Mouse (Mus musculus): ENCODE measurements around the gene Ccdc144b. TPM values are rescaled to one million over a fixed set of nuclear protein-coding genes. Genes with fewer than 3 reads are reported as not detected.

Ccdc144b gene
- total and polyA plus RNA-seq, 3 experiments: 0.04 TPM; not detected in 2

- H3K27ac ChIP-seq: no peak overlapping the region
- intact Hi-C loops (cut with DNase I): loop anchor here (5.0 kb wide), 1 partner anchor 91 kb away; no protein-coding TSS in a partner anchor
- 92% methylated on average over 12 of the region's 12 CpGs for WGBS
- H3K4me1 ChIP-seq (ENCODE audit: control insufficient read depth, insufficient read depth, low read length): no peaks in the 10 kb centered on the region
- no peaks in the 10 kb centered on the region for H3K79me2 ChIP-seq (replicated peaks; ENCODE audit: control insufficient read depth, insufficient read depth, low read length)
- H3K9ac ChIP-seq (ENCODE audit: low read depth, low read length): no peak overlapping the region
- H3K27me3 ChIP-seq (ENCODE audit: control insufficient read depth, insufficient read depth, low read length): no peaks in the 10 kb centered on the region
- DNase-seq: no peak
- H3K36me3 ChIP-seq (ENCODE audit: control insufficient read depth, insufficient read depth, low read length): no peaks in the 10 kb centered on the region
- TF ChIP-seq EP300 (IDR thresholded peaks at IDR 0.05; ENCODE audit: insufficient read depth, low read depth, low read length) (no peak), CTCF (IDR thresholded peaks at IDR 0.05) (no peak), POLR2A (IDR thresholded peaks at IDR 0.05; ENCODE audit: insufficient read depth, low read depth, low read length) (no peak)
- no peak overlapping the region for H3K4me3 ChIP-seq
Observed at GRCm38 (mm10) chr3:35971149-35971548, 82.2 kb downstream of the Ccdc144b start.

GRCm38 (mm10) chr3:35970441-35970840, 82.9 kb downstream of the Ccdc144b start:
- 78% methylated on average over 4 of the region's 4 CpGs for WGBS
- TF ChIP-seq POLR2A (IDR thresholded peaks at IDR 0.05; ENCODE audit: insufficient read depth, low read depth, low read length): no peak
- no peak for TF ChIP-seq CTCF (IDR thresholded peaks at IDR 0.05)
- no peak for TF ChIP-seq EP300 (IDR thresholded peaks at IDR 0.05; ENCODE audit: insufficient read depth, low read depth, low read length)
- Histone ChIP-seq H3K4me3 (no peak overlapping the region), H3K36me3 (ENCODE audit: control insufficient read depth, insufficient read depth, low read length) (no peaks in the 10 kb centered on the region), H3K9ac (ENCODE audit: low read depth, low read length) (no peak overlapping the region), H3K27me3 (ENCODE audit: control insufficient read depth, insufficient read depth, low read length) (no peaks in the 10 kb centered on the region), H3K27ac (no peak overlapping the region), H3K4me1 (ENCODE audit: control insufficient read depth, insufficient read depth, low read length) (no peaks in the 10 kb centered on the region), H3K79me2 (replicated peaks; ENCODE audit: control insufficient read depth, insufficient read depth, low read length) (no peaks in the 10 kb centered on the region)
- no peak for DNase-seq
- intact Hi-C loops (cut with DNase I): loop anchor here (5.0 kb wide), 1 partner anchor 92 kb away; no protein-coding TSS in a partner anchor

- DNase-seq: no peak
- H3K36me3 ChIP-seq (ENCODE audit: control insufficient read depth, insufficient read depth, low read length): peaks cover 4% of the 10 kb centered on the region
- WGBS: 89% methylated on average over 8 of the region's 8 CpGs
Observed at GRCm38 (mm10) chr3:35967366-35967921, 85.9 kb downstream of the Ccdc144b start.

GRCm38 (mm10) chr3:35966493-35966892, 86.9 kb downstream of the Ccdc144b start:
- H3K9ac ChIP-seq (ENCODE audit: low read depth, low read length): no peak overlapping the region
- TF ChIP-seq EP300 (IDR thresholded peaks at IDR 0.05; ENCODE audit: insufficient read depth, low read depth, low read length) (no peak), CTCF (IDR thresholded peaks at IDR 0.05) (no peak), POLR2A (IDR thresholded peaks at IDR 0.05; ENCODE audit: insufficient read depth, low read depth, low read length) (no peak)
- peaks cover 4% of the 10 kb centered on the region for H3K36me3 ChIP-seq (ENCODE audit: control insufficient read depth, insufficient read depth, low read length)
- H3K79me2 ChIP-seq (replicated peaks; ENCODE audit: control insufficient read depth, insufficient read depth, low read length): no peaks in the 10 kb centered on the region
- intact Hi-C loops (cut with DNase I): no loop called here
- no peaks in the 10 kb centered on the region for H3K4me1 ChIP-seq (ENCODE audit: control insufficient read depth, insufficient read depth, low read length)
- WGBS: 79% methylated on average over 2 of the region's 2 CpGs
- DNase-seq: no peak
- H3K27me3 ChIP-seq (ENCODE audit: control insufficient read depth, insufficient read depth, low read length): no peaks in the 10 kb centered on the region
- no peak overlapping the region for H3K4me3 ChIP-seq
- H3K27ac ChIP-seq: no peak overlapping the region

More at GRCm38 (mm10) chr3:35967366-35967921, 85.9 kb downstream of the Ccdc144b start:
- Histone ChIP-seq H3K27me3 (ENCODE audit: control insufficient read depth, insufficient read depth, low read length) (no peaks in the 10 kb centered on the region), H3K4me3 (no peak overlapping the region), H3K4me1 (ENCODE audit: control insufficient read depth, insufficient read depth, low read length) (no peaks in the 10 kb centered on the region), H3K27ac (no peak overlapping the region), H3K9ac (ENCODE audit: low read depth, low read length) (no peak overlapping the region), H3K79me2 (replicated peaks; ENCODE audit: control insufficient read depth, insufficient read depth, low read length) (no peaks in the 10 kb centered on the region)
- TF ChIP-seq CTCF (IDR thresholded peaks at IDR 0.05) (no peak), EP300 (IDR thresholded peaks at IDR 0.05; ENCODE audit: insufficient read depth, low read depth, low read length) (no peak)
- intact Hi-C loops (cut with DNase I): no loop called here

GRCm38 (mm10) chr3:35964928-35965327, 88.4 kb downstream of the Ccdc144b start:
- Histone ChIP-seq H3K36me3 (ENCODE audit: control insufficient read depth, insufficient read depth, low read length) (peaks cover 4% of the 10 kb centered on the region), H3K9ac (ENCODE audit: low read depth, low read length) (no peak overlapping the region), H3K27me3 (ENCODE audit: control insufficient read depth, insufficient read depth, low read length) (no peaks in the 10 kb centered on the region), H3K79me2 (replicated peaks; ENCODE audit: control insufficient read depth, insufficient read depth, low read length) (no peaks in the 10 kb centered on the region), H3K4me1 (ENCODE audit: control insufficient read depth, insufficient read depth, low read length) (no peaks in the 10 kb centered on the region), H3K4me3 (no peak overlapping the region), H3K27ac (no peak overlapping the region)
- TF ChIP-seq CTCF (IDR thresholded peaks at IDR 0.05) (no peak), POLR2A (IDR thresholded peaks at IDR 0.05; ENCODE audit: insufficient read depth, low read depth, low read length) (no peak), EP300 (IDR thresholded peaks at IDR 0.05; ENCODE audit: insufficient read depth, low read depth, low read length) (no peak)
- 69% methylated on average over 4 of the region's 4 CpGs for WGBS
- intact Hi-C loops (cut with DNase I): no loop called here
- no peak for DNase-seq

- intact Hi-C loops (cut with DNase I): no loop called here
- Histone ChIP-seq H3K9ac (ENCODE audit: low read depth, low read length) (no peak overlapping the region), H3K27ac (no peak overlapping the region), H3K27me3 (ENCODE audit: control insufficient read depth, insufficient read depth, low read length) (no peaks in the 10 kb centered on the region), H3K36me3 (ENCODE audit: control insufficient read depth, insufficient read depth, low read length) (peaks cover 4% of the 10 kb centered on the region), H3K4me3 (no peak overlapping the region), H3K79me2 (replicated peaks; ENCODE audit: control insufficient read depth, insufficient read depth, low read length) (no peaks in the 10 kb centered on the region), H3K4me1 (ENCODE audit: control insufficient read depth, insufficient read depth, low read length) (no peaks in the 10 kb centered on the region)
- DNase-seq: no peak
- WGBS: 85% methylated on average over 5 of the region's 5 CpGs
- TF ChIP-seq POLR2A (IDR thresholded peaks at IDR 0.05; ENCODE audit: insufficient read depth, low read depth, low read length) (no peak), EP300 (IDR thresholded peaks at IDR 0.05; ENCODE audit: insufficient read depth, low read depth, low read length) (no peak), CTCF (IDR thresholded peaks at IDR 0.05) (no peak)
Observed at GRCm38 (mm10) chr3:35963921-35964320, 89.4 kb downstream of the Ccdc144b start.
